ENCODE assay signal across 8 mouse cellular contexts in the genomic region with DNA sequence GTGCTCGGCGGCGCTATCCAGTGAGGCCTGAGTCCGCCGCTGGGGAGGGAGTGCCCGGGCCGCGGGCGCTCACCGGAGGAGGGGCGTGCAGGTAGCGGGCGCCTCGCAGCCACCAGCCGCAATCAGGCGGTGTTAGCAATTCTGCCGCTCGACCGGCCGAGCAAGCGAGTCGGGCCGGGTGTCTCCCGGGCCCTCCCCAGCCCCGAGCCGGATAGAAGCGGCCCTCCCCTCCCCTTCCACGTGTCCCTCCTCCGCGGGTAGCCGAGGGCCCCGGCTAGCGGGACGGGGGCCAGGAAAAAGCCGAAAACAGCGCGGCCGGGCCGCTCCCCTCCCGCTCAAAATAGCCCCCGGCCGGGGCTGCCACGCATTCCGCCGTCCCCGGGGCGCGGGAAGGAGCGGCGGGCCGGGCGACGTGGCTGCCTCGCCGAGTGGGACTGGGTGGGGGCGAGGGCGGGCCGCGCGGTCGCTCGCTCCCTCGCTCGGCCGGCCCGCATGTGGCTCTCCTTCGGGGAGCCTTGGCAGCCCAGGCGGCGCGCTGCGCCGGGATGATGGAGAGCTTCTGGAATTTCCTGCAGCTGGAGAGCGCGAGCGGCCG. TPM values are rescaled to one million over a fixed set of nuclear protein-coding genes. Genes with fewer than 3 reads are reported as not detected.
DNase-seq lines count a peak whose midpoint lies in the region; ATAC-seq and TF ChIP-seq lines count a peak whose summit lies in the region.

No protein-coding gene starts in this region.

- no peaks in the 10 kb centered on the region for H3K27me3 ChIP-seq in kidney, embryonic 16.5 days (ENCODE audit: insufficient read depth, low read length)
- H3K27me3 ChIP-seq in testis, adult 2 months (ENCODE audit: control insufficient read depth, insufficient read depth, low read length) = no peaks in the 10 kb centered on the region

- TF ChIP-seq POLR2A in testis, adult 2 months (IDR thresholded peaks at IDR 0.05; ENCODE audit: control insufficient read depth, low read depth, low read length) = no peak

- H3K4me1 ChIP-seq in brown adipose tissue, adult 24 weeks (ENCODE audit: control insufficient read depth, insufficient read depth, insufficient read length, low read length) = peaks cover 46% of the 10 kb centered on the region
- H3K4me1 ChIP-seq in kidney, embryonic 16.5 days (ENCODE audit: insufficient read depth, low read length) = peaks cover 82% of the 10 kb centered on the region
- peaks cover 44% of the 10 kb centered on the region for H3K4me1 ChIP-seq in testis, adult 2 months (ENCODE audit: control insufficient read depth, insufficient read depth, low read length)

- TF ChIP-seq CTCF in testis, adult 2 months (IDR thresholded peaks at IDR 0.05; ENCODE audit: control insufficient read depth, insufficient read depth, insufficient replicate concordance, low read depth, low read length) = no peak

- peak overlapping the region; percentile 100 for H3K4me2 ChIP-seq in kidney, embryonic 16.5 days (replicated peaks; ENCODE audit: low read depth, low read length)

- peak overlapping the region; percentile 84 for H3K9ac ChIP-seq in kidney, embryonic 16.5 days (replicated peaks; ENCODE audit: low read length)

- peak overlapping the region; percentile 65 for H3K4me3 ChIP-seq in brown adipose tissue, adult 24 weeks (ENCODE audit: insufficient read depth, low read depth, low read length)
- H3K4me3 ChIP-seq in kidney, embryonic 16.5 days (ENCODE audit: low read length) = peak overlapping the region; percentile 65
- H3K4me3 ChIP-seq in testis, adult 2 months (ENCODE audit: control insufficient read depth, low read depth, low read length) = peak overlapping the region; percentile 94

- DNase-seq in cerebellum, adult 18-20 months = peak; percentile 56 to 65
- DNase-seq in cerebellum, postnatal 14 days = no peak
- peak; percentile 75 to 77 for DNase-seq in heart, adult 9 months (ENCODE audit: low spot score in 2 of 2)
- DNase-seq in lung, postnatal 4 days = peak; percentile 75 to 87
- DNase-seq in right cerebral cortex, postnatal 36 days (ENCODE audit: low spot score in 2 of 2) = no peak

- H3K36me3 ChIP-seq in kidney, embryonic 16.5 days (ENCODE audit: insufficient read depth, low read length) = no peaks in the 10 kb centered on the region
- H3K36me3 ChIP-seq in testis, adult 2 months (ENCODE audit: control insufficient read depth, insufficient read depth, low read length) = no peaks in the 10 kb centered on the region

- H3K9me3 ChIP-seq in kidney, embryonic 16.5 days (ENCODE audit: low read length) = no peaks in the 10 kb centered on the region

- under 1% methylated on average over 62 of the region's 76 CpGs for WGBS in kidney, embryonic 16.5 days

- peak; percentile 65; the same call in 1 of the 2 replicates for ATAC-seq in kidney, embryonic 16.5 days (ENCODE audit: low FRiP score, low TSS enrichment)

- H3K27ac ChIP-seq in brown adipose tissue, adult 24 weeks (replicated peaks; ENCODE audit: low read depth, low read length) = peak overlapping the region; percentile 52
- peak overlapping the region; percentile 94 for H3K27ac ChIP-seq in kidney, embryonic 16.5 days (ENCODE audit: low read length)
- H3K27ac ChIP-seq in testis, adult 2 months (ENCODE audit: control insufficient read depth, insufficient read depth, low read depth, low read length) = peak overlapping the region; percentile 97

RNA-seq across cellular contexts. Expression of a gene that starts 27.6 kb away (rescaled TPM):
- polyA plus RNA-seq in brown adipose tissue, adult 24 weeks (2012; ENCODE audit: insufficient read depth, insufficient read length, missing spikeins) = 16.4 and 26.1 TPM in 2 replicates
- polyA plus RNA-seq in kidney, embryonic 16.5 days (2015; fragmentation: Nextera tagmentation; extraction: Ambion mirVana) = 9.8 and 11.7 TPM in 2 replicates
- 59.1 and 65.0 TPM in 2 replicates for polyA plus RNA-seq in testis, adult 2 months (2012; rRNA removed)

Comparison
In these comparisons a context has a peak if more than half of its experiments do, and no peak if none do; other contexts are left out.
1. DNase-seq: peak in cerebellum, adult 18-20 months (2 of 2), heart, adult 9 months (2 of 2) and lung, postnatal 4 days (2 of 2); none in cerebellum, postnatal 14 days (0 of 2) and right cerebral cortex, postnatal 36 days (0 of 2).
2. Peak in every context shown above with its lines, with median percentiles within 50 percentile points of each other: H3K27ac ChIP-seq and H3K4me3 ChIP-seq.